Mouse (Mus musculus) cerebellum, postnatal 4 days (tissue): ENCODE measurements at regions not wholly inside any gene's neighbourhood (a gene's known extent, or its start where the extent isn't known, plus 50 kb on each side); places are given as distances from the start of the nearest gene placed in this dataset.
A peak's percentile ranks its signal among the peaks of the same experiment; 100 is the strongest.

Source experiments
- DNase-seq, 2 experiments: peaks; one replicate each; pipeline ENCODE4 v3.0.0; 2022; ENCODE audit warnings: low spot score in 2 of 2, mixed read lengths in 1 of 2

GRCm38 (mm10) chrX:57711914-57712313 is 208.4 kb upstream of the Gpr101 start:
- DNase-seq, result no peak

GRCm38 (mm10) chrX:57709115-57709877 is 205.7 kb upstream of the Gpr101 start:
- no peak for DNase-seq

- no peak for DNase-seq
Measured at GRCm38 (mm10) chrX:57708501-57708900, 204.9 kb upstream of the Gpr101 start.

DNA sequence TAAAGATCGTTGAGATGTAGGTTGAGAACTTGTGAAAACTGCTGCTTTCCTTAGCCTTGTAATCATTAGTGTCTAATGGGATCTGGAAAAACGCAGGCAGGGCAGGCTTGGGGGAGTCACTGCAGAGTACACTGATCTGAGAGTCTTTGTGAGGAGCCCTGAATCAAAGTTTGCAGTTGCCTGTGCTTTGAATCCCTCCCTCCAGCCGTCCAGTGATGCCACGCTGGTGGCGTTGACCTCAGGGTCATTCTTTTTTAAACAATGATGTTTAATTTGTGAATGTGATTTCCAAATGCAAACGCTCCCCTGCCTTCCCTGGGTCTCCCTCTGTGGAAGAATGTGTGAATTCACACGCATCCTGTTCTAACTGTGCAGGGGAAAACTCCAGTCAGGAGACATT is 204.4 kb upstream of the Gpr101 start:
- DNase-seq, result no peak

- no peak for DNase-seq
Measured at GRCm38 (mm10) chrX:57706683-57707308, 203.2 kb upstream of the Gpr101 start.

DNA sequence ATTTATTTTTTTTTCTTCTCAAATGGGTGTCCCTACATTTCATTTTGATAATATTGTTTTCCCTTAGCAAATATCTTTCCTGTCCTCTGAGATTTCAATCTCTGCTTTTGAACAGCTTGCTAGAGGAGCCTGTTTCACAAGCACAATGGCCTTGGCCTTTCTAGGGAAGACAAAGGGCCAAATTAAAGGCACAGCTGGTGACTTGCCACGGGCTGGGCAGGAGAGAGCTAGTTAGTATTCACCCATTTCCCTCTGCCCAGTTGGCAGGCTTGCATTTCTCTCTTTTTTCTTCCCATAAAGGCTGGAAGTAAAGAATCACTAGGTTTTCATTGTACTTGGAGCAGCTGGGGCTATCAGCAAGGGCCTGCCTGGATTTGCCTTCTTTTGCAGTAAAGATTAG is 188.9 kb upstream of the Gpr101 start:
- DNase-seq, result no peak

DNA sequence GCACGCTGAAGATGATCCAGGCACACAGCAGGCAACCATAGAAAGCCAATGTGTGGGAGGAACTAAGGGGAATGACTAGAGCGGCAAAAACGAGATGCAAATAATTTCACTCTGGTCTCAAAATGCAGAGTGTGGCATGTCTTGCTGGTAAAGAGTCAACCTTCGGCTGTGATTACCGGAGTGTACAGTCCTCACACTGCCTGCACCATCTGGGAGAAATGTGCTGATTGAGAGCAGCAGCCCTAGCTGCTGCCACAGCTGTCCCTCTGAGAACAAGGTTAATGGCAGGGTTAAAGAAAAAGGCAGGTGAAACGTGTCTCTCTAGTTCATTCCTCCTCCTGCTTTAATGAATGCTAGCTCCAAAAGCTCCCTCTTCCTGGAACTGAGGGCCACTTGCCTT is 173.2 kb upstream of the Gpr101 start:
- no peak for DNase-seq

DNA sequence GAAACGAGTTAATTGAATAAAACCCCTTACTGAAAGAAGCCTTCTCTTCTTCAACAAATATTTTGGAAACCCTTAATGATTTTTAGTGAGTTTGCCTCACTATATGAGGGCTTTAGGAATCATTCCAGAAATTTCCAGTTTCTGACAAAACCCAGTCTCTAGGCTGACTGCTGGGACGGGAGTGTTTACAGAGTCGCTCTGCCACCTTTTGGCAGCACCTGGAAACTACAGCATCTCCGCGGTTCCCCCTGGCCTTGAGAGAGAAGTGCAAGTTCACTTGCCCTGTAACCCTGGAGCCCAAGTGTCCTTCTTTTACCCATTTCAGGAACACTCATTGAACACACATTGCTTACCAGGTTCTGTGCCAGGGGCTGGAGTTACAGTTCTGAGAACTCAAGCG is 171.4 kb upstream of the Gpr101 start:
- peak; percentile 20 to 29 for DNase-seq

GRCm38 (mm10) chrX:57659571-57659970 is 156.0 kb upstream of the Gpr101 start:
- no peak for DNase-seq

DNA sequence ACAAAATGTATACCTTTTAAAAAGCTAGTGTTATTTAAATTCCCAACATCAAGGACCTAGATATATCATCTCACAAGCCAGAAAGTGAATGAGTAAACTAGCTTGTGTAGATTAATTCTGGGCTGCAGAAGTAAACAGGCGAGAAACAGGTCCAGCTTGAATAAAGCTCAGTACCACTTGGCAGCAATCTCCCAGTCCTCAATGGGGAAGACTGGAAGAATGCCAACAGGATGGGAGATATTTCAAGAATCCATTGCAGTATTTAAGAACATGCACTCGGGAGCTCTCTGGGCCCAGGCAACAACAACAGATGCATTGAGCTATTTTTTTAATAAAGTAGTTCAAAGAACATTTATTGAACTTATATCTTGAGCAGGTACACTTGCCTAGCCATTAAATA is 152.5 kb upstream of the Gpr101 start:
- DNase-seq, result no peak

GRCm38 (mm10) chrX:57655483-57655882 is 151.9 kb upstream of the Gpr101 start:
- no peak for DNase-seq
